Mouse (Mus musculus) ES-Bruce4 (cell line): ENCODE data around the gene Tmem98.

ENCODE experiments used
- CTCF ChIP-seq: IDR thresholded peaks from one replicate; pipeline ENCODE4 v1.8.1; 2011; ENCODE audit warnings: low read depth, low read length
- POLR2A ChIP-seq: IDR thresholded peaks from one replicate; pipeline ENCODE4 v1.8.1; 2011; ENCODE audit warnings: low read length; ENCODE audit not compliant: insufficient read depth

DNA sequence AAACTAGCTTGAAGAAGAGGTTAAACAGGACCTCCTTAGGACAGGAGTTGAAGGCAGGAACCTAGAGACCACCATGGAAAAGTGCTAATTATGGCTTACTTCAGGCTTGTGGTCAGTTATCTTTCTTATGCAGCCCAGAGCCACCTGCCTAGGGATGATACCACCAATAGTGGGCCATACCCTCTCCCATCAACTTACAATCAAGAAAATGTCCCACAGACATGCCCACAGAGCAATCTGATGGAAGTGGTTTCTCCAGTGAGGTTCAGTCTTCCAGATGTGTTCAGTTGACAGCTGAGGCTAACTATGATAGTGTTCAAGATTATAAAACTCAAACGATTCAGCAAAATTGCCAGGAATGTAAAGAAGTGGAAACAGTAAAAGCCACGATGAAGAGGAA lies 33.5 kb downstream of the Tmem98 start:
- no peak for TF ChIP-seq CTCF
- no peak for TF ChIP-seq POLR2A
